Mouse (Mus musculus) CH12F3 (cell line): ENCODE measurements around the gene Spin4.

Experiments
- in situ Hi-C: fragments of 300-500 bp; cut with MboI; formaldehyde crosslinking; loops from 2 replicates; pipeline ENCODE4 v1.14.3; 2020; ENCODE audit warnings: low sequenced_read_pairs

Gene Spin4

DNA sequence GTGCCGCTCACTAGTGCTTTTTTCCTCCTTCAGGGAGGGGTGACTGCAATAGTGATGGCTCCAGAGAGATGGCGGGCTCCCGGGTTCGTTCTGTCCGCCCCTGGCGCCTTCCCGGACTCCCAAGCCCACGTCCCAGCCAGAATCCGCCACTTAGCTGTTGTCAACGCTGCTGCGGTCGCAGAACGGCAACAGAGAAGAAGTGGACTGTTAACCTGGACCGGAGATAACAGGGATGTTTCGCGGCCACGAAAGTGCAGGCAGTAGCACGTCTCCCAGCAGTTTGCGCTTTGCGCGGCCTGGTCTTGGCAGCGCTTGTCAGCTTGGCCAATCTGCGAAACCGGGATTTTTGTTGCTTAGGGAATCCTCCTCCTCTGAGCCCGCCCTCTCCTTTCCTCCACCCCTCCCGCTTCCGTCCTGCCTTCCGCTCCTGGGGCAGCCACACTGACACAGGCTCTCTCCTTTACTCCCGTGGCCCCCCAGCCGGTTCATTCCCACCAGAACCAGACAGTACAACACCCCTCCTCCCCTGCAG lies at the start of gene Spin4:
Spin4 (minus strand) TSS at position 322 of the 532 bp plus-strand sequence.
- in situ Hi-C loops, result no loop called here

DNA sequence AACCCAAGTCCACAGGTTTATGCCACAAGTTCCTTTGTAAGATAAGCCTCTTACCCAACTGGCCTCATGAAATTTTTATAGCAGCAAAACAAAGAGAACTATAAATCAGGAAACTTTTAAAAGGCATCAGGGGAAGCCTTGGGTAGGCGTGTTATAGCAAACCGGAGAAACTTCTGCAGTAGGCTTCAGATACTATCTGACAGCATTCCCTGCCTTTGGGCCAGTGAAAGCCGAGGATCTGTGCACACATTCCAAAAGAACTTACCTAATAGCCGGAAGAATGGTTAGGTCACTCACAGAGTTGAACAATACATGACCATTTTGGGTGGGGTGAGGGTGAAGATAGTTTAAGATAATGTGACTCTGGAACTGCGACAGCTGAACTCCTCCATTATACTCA lies 1.4 kb upstream of the Spin4 start:
- in situ Hi-C loops, result no loop called here

- in situ Hi-C loops, result no loop called here
These were observed 612 bp downstream of the Spin4 start for GRCm38 (mm10) chrX:95025779-95026360.

- in situ Hi-C loops, result no loop called here
These were observed 14.4 kb downstream of the Spin4 start for GRCm38 (mm10) chrX:95012033-95012432.

DNA sequence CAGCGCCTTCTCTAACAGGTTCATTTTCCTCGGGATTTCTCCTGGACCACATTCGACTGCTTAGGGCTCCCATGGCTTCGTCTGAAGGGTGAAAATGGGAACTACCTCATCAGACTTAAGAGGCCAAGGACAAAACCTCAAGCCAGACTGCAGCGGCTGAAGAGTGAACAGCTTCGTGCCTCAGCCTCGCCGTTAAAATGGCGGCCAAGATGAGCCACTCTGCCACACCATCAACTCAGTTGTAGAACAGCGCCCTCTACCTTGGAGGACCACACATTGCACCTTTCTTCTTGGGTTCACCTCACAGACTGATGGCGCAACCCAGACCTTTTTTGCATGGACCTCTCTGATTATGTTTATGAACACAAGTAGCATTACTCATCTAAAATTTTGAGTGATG lies 27.6 kb downstream of the Spin4 start:
- in situ Hi-C loops, result no loop called here

DNA sequence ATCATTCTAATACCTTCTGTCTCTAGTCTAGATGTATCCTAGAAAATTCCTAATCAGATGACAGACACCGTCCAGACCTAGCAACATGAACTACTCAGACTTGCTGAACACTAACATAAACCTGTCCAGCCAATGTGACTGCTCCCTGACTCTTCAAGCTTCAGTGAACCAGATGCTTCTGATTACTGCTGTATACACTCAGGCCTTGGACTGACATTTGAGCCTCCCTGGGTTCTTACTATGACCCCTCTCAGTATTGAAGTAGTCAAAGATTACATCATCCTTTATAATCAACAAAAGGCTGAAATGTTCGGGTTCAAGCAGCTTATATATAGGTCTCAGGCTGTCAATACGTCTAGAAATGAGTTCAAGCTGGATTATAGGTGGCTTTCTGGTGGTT lies 32.4 kb downstream of the Spin4 start:
- in situ Hi-C loops, result no loop called here

DNA sequence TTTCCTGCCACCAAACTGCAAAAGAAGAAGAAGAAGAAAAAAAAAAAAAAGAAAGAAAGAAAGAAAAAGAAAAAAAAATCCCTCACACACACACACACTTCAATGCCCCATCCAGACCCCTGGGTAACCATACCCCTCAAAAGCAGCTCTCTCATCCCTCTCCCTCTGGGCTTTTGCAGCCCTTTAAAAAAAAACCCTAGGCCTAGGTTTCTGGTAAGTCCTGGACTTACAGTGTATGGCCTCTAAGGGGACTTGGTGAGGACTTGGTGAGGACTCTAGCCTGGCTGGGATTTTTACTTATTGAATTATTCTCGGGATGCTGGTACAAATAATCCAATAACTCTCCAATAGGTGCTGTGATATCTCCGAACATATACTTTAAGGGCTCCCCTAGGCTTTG lies 35.6 kb downstream of the Spin4 start:
- in situ Hi-C loops, result no loop called here

DNA sequence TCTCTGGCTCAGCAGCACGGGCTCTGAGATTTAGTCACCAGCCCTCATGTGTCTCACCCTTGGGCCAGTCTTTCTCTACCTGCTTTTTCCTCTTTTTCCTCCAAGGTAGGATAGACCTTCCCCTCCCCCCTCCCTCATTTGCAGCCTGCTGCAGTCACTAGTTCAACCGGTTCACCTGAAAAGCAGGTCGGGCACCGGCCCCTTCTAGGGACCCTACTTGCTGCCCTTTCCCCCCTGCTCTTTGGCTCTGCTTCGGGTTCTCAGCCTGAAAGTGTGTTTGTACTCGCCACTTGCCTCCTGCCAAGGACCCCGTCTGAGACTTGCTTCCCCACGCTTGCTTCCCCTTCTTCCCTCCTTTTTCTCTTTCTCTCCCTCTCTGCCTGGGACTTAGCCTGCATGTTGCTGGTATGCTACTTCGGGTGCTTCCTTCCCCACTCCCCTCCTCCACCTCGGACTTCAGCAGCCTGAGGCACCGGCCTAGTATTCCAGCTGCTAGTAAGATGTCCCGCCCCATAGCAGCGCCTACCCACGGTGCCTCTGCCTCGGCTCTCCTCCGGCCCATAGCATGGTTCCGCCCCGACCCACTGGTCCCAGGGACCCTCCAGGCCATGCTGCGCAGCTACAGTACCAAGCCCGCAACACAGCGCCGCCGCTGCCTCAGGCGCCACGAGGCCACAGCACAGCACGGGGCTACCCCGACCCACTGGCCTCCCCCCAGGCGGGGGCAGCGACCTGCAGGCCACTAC lies 36.2 kb downstream of the Spin4 start:
- in situ Hi-C loops, result no loop called here
